Mouse (Mus musculus): ENCODE measurements around the gene Zfp84. TPM values are rescaled to one million over a fixed set of nuclear protein-coding genes. Genes with fewer than 3 reads are reported as not detected.
A peak's percentile ranks its signal among the peaks of the same experiment; 100 is the strongest.

The Zfp84 gene
- polyA plus RNA-seq, 1 experiment from 2014 or later = 17.4 TPM

GRCm38 (mm10) chr7:29814381-29814780, 46.0 kb downstream of the Zfp84 start:
- Histone ChIP-seq H3K9ac (replicated peaks; ENCODE audit: low read length) (no peak overlapping the region), H3K27me3 (ENCODE audit: insufficient read depth, low read length) (no peaks in the 10 kb centered on the region), H3K36me3 (ENCODE audit: insufficient read depth, low read length) (0 out of 2 replicates have a peak, but pooled peaks cover 3% of the 10 kb centered on the region), H3K4me3 (ENCODE audit: low read length) (no peak overlapping the region), H3K4me2 (replicated peaks; ENCODE audit: low read depth, low read length) (no peak overlapping the region; the same call in 1 of the 2 replicates), H3K27ac (ENCODE audit: low read length) (no peak overlapping the region), H3K9me3 (ENCODE audit: low read length) (0 out of 2 replicates have a peak, but pooled peaks cover 2% of the 10 kb centered on the region), H3K4me1 (ENCODE audit: insufficient read depth, low read length) (peaks cover 25% of the 10 kb centered on the region)
- ATAC-seq (ENCODE audit: low FRiP score, low TSS enrichment) = no peak
- WGBS = 86% methylated on average over 2 of the region's 2 CpGs

- 0 out of 2 replicates have a peak, but pooled peaks cover 2% of the 10 kb centered on the region for H3K9me3 ChIP-seq (ENCODE audit: low read length)
- H3K4me3 ChIP-seq (ENCODE audit: low read length) = peak overlapping the region; percentile 65
- H3K4me1 ChIP-seq (ENCODE audit: insufficient read depth, low read length) = peaks cover 27% of the 10 kb centered on the region
- H3K36me3 ChIP-seq (ENCODE audit: insufficient read depth, low read length) = 0 out of 2 replicates have a peak, but pooled peaks cover 3% of the 10 kb centered on the region
- H3K27ac ChIP-seq (ENCODE audit: low read length) = peak overlapping the region; percentile 41
- H3K4me2 ChIP-seq (replicated peaks; ENCODE audit: low read depth, low read length) = peak overlapping the region; percentile 90
- WGBS = 5% methylated on average over 12 of the region's 12 CpGs
- peak; percentile 25 for ATAC-seq (ENCODE audit: low FRiP score, low TSS enrichment)
- no peaks in the 10 kb centered on the region for H3K27me3 ChIP-seq (ENCODE audit: insufficient read depth, low read length)
- peak overlapping the region; percentile 76 for H3K9ac ChIP-seq (replicated peaks; ENCODE audit: low read length)
Measured at GRCm38 (mm10) chr7:29815061-29815784, 46.9 kb downstream of the Zfp84 start.

- WGBS = under 1% methylated on average over 26 of the region's 26 CpGs
- Histone ChIP-seq H3K27me3 (ENCODE audit: insufficient read depth, low read length) (no peaks in the 10 kb centered on the region), H3K27ac (ENCODE audit: low read length) (peak within 1 kb of the TSS; percentile 89), H3K36me3 (ENCODE audit: insufficient read depth, low read length) (0 out of 2 replicates have a peak, but pooled peaks cover 3% of the 10 kb centered on the region), H3K9me3 (ENCODE audit: low read length) (no peaks in the 10 kb centered on the region), H3K4me3 (ENCODE audit: low read length) (peak within 1 kb of the TSS; percentile 65), H3K4me1 (ENCODE audit: insufficient read depth, low read length) (peaks cover 27% of the 10 kb centered on the region), H3K4me2 (replicated peaks; ENCODE audit: low read depth, low read length) (peak within 1 kb of the TSS; percentile 90), H3K9ac (replicated peaks; ENCODE audit: low read length) (peak within 1 kb of the TSS; percentile 76)
- ATAC-seq (ENCODE audit: low FRiP score, low TSS enrichment) = peak; percentile 97
Measured at GRCm38 (mm10) chr7:29815910-29816429, 47.6 kb downstream of the Zfp84 start, which contains the start of gene Zfp790. Zfp790 (plus strand) TSS chr7:29816114.

GRCm38 (mm10) chr7:29818619-29819254, 50.4 kb downstream of the Zfp84 start:
- H3K36me3 ChIP-seq (ENCODE audit: insufficient read depth, low read length) = peaks cover 19% of the 10 kb centered on the region; the same call in 1 of the 2 replicates
- WGBS = 3% methylated on average over 12 of the region's 12 CpGs
- 0 out of 2 replicates have a peak overlapping the region, but pooled peaks have one; percentile 7 for H3K27ac ChIP-seq (ENCODE audit: low read length)
- peak overlapping the region; percentile 58 for H3K9ac ChIP-seq (replicated peaks; ENCODE audit: low read length)
- peaks cover 27% of the 10 kb centered on the region for H3K4me1 ChIP-seq (ENCODE audit: insufficient read depth, low read length)
- peak; percentile 72; the same call in 1 of the 2 replicates for ATAC-seq (ENCODE audit: low FRiP score, low TSS enrichment)
- H3K27me3 ChIP-seq (ENCODE audit: insufficient read depth, low read length) = no peaks in the 10 kb centered on the region
- H3K4me2 ChIP-seq (replicated peaks; ENCODE audit: low read depth, low read length) = peak overlapping the region; percentile 70
- H3K4me3 ChIP-seq (ENCODE audit: low read length) = peak overlapping the region; percentile 57
- H3K9me3 ChIP-seq (ENCODE audit: low read length) = no peaks in the 10 kb centered on the region

GRCm38 (mm10) chr7:29828001-29828400, 59.6 kb downstream of the Zfp84 start:
- 92% methylated on average over 12 of the region's 12 CpGs for WGBS
- no peak for ATAC-seq (ENCODE audit: low FRiP score, low TSS enrichment)

More at GRCm38 (mm10) chr7:29828001-29828400, 59.6 kb downstream of the Zfp84 start:
- no peak overlapping the region for H3K27ac ChIP-seq (ENCODE audit: low read length)
- H3K4me2 ChIP-seq (replicated peaks; ENCODE audit: low read depth, low read length) = no peak overlapping the region
- H3K36me3 ChIP-seq (ENCODE audit: insufficient read depth, low read length) = peaks cover 66% of the 10 kb centered on the region
- no peaks in the 10 kb centered on the region for H3K27me3 ChIP-seq (ENCODE audit: insufficient read depth, low read length)
- no peak overlapping the region for H3K4me3 ChIP-seq (ENCODE audit: low read length)
- H3K4me1 ChIP-seq (ENCODE audit: insufficient read depth, low read length) = no peaks in the 10 kb centered on the region
- H3K9ac ChIP-seq (replicated peaks; ENCODE audit: low read length) = no peak overlapping the region
- peaks cover 10% of the 10 kb centered on the region; the same call in 1 of the 2 replicates for H3K9me3 ChIP-seq (ENCODE audit: low read length)

MicroRNA genes within 50 kb of the gene (microRNA counts, 519-probe panel; counts per million panel counts)
- microRNA mmu-miR-1964 = 1,557 counts per million, percentile 42 among the panel's probes with 10 or more counts

Small RNAs within 50 kb of the gene (microRNA-seq; reads per million reads assigned to microRNA genes)
- 2.1 reads per million, percentile 7 among the genes with 10 or more reads in this experiment for gene Mir1964

Other genes starting within 250 kb of the Zfp84 start
- 15.3 and 15.8 TPM in 2 replicates for gene Sipa1l3, start 249.9 kb upstream of the Zfp84 start, polyA plus RNA-seq (2015; fragmentation: Nextera tagmentation; extraction: Ambion mirVana)
- gene Catsperg2, start 41.5 kb upstream of the Zfp84 start, polyA plus RNA-seq (2015; fragmentation: Nextera tagmentation; extraction: Ambion mirVana) = not detected in 2 replicates
- gene Zfp30, start 15.4 kb downstream of the Zfp84 start, polyA plus RNA-seq (2015; fragmentation: Nextera tagmentation; extraction: Ambion mirVana) = 7.7 and 8.1 TPM in 2 replicates
- gene Zfp790, start 47.6 kb downstream of the Zfp84 start, polyA plus RNA-seq (2015; fragmentation: Nextera tagmentation; extraction: Ambion mirVana) = 15.1 and 15.8 TPM in 2 replicates
- gene Zfp940, start 85.1 kb downstream of the Zfp84 start, polyA plus RNA-seq (2015; fragmentation: Nextera tagmentation; extraction: Ambion mirVana) = 6.0 and 6.4 TPM in 2 replicates
- 8.0 and 9.3 TPM in 2 replicates for gene Zfp420, start 91.4 kb downstream of the Zfp84 start, polyA plus RNA-seq (2015; fragmentation: Nextera tagmentation; extraction: Ambion mirVana)
- 12.0 and 12.1 TPM in 2 replicates for gene Zfp27, start 138.0 kb downstream of the Zfp84 start, polyA plus RNA-seq (2015; fragmentation: Nextera tagmentation; extraction: Ambion mirVana)
- 5.3 and 5.7 TPM in 2 replicates for gene Zfp383, start 139.7 kb downstream of the Zfp84 start, polyA plus RNA-seq (2015; fragmentation: Nextera tagmentation; extraction: Ambion mirVana)
- 11.4 and 14.2 TPM in 2 replicates for gene Zfp74, start 185.5 kb downstream of the Zfp84 start, polyA plus RNA-seq (2015; fragmentation: Nextera tagmentation; extraction: Ambion mirVana)
- gene Zfp568, start 215.4 kb downstream of the Zfp84 start, polyA plus RNA-seq (2015; fragmentation: Nextera tagmentation; extraction: Ambion mirVana) = 15.8 and 16.5 TPM in 2 replicates

Data from kidney, embryonic 16.5 days (tissue).